Mouse (Mus musculus) liver, embryonic 11.5 days (tissue): ENCODE measurements around the gene Cdk17. TPM values are rescaled to one million over a fixed set of nuclear protein-coding genes. Genes with fewer than 3 reads are reported as not detected.
A peak's percentile ranks its signal among the peaks of the same experiment; 100 is the strongest.

Source experiments
- ATAC-seq: fragments of 200-750 bp; cut with Nextera tagmentation; replicated peaks from 2 replicates; pipeline ENCODE4 v1.8.0; 2017; ENCODE audit warnings: moderate number of reproducible peaks, mild to moderate bottlenecking, moderate TSS enrichment, moderate library complexity; ENCODE audit not compliant: low FRiP score
- DNase-seq: peaks from one replicate; pipeline ENCODE4 v3.0.0-alpha.2; 2017; ENCODE audit warnings: low spot score
- H3K27ac ChIP-seq: fragments of 300-500 bp; sonication (generic); 2 replicates; pipeline ENCODE4 v1.5.1; 2014; ENCODE audit warnings: mild to moderate bottlenecking, low read depth, low read length, control low read depth
- H3K27me3 ChIP-seq: fragments of 300-500 bp; sonication (generic); replicated peaks from 2 replicates; pipeline ENCODE4 v1.6.1; 2014; ENCODE audit warnings: low read length, mixed read lengths; ENCODE audit not compliant: control insufficient read depth, insufficient read depth
- H3K36me3 ChIP-seq: fragments of 300-500 bp; sonication (generic); 2 replicates; pipeline ENCODE4 v1.6.1; 2014; ENCODE audit warnings: mild to moderate bottlenecking, low read length, moderate library complexity, mixed read lengths; ENCODE audit not compliant: control insufficient read depth, insufficient read depth
- H3K4me1 ChIP-seq: fragments of 300-500 bp; sonication (generic); replicated peaks from 2 replicates; pipeline ENCODE4 v1.6.1; 2014; ENCODE audit warnings: low read length, mixed read lengths; ENCODE audit not compliant: control insufficient read depth, insufficient read depth
- H3K4me2 ChIP-seq: fragments of 300-500 bp; sonication (generic); 2 replicates; pipeline ENCODE4 v1.6.1; 2014; ENCODE audit warnings: mild to moderate bottlenecking, control low read depth, moderate library complexity
- H3K4me3 ChIP-seq: fragments of 300-500 bp; sonication (generic); 2 replicates; pipeline ENCODE4 v1.5.1; 2014; ENCODE audit warnings: low read depth, low read length, control low read depth
- H3K9ac ChIP-seq: fragments of 300-500 bp; sonication (generic); 2 replicates; pipeline ENCODE4 v1.6.1; 2014; ENCODE audit warnings: low read depth, low read length, control low read depth
- H3K9me3 ChIP-seq: fragments of 300-500 bp; sonication (generic); 2 replicates; pipeline ENCODE4 v1.6.1; 2016; ENCODE audit warnings: low read length, inconsistent platforms, mixed read lengths; ENCODE audit not compliant: control insufficient read depth
- WGBS: fragments of 180-500 bp; shearing (Covaris S2); extraction: QIAGEN DNeasy Blood & Tissue Kit; methylation state at CpG from one replicate; pipeline ENCODE4 v1.1.7; 2014; 5-methylcytosine and 5-hydroxymethylcytosine counted together
- polyA plus RNA-seq: library from polyadenylated mRNA; unstranded; fragments of >200 nt; fragmentation: Nextera tagmentation; extraction: Ambion mirVana; gene quantifications from 2 replicates; pipeline ENCODE4 v1.2.1, GENCODE M21; 2014

Cdk17 gene
- polyA plus RNA-seq, 1 experiment from 2014 or later, result 23.1 TPM

- H3K4me2 ChIP-seq, result peak overlapping the region; percentile 28
- H3K9ac ChIP-seq, result no peak overlapping the region; the same call in 1 of the 2 replicates
- H3K4me1 ChIP-seq, result peaks cover 47% of the 10 kb centered on the region
- H3K27ac ChIP-seq, result no peak overlapping the region
- H3K36me3 ChIP-seq, result no peaks in the 10 kb centered on the region
- ATAC-seq (no peak), DNase-seq (no peak)
- no peaks in the 10 kb centered on the region for H3K9me3 ChIP-seq
- H3K4me3 ChIP-seq, result no peak overlapping the region
- no peaks in the 10 kb centered on the region for H3K27me3 ChIP-seq
- 48% methylated on average over 4 of the region's 4 CpGs for WGBS
Observed at GRCm38 (mm10) chr10:93168067-93168466, 7.4 kb downstream of the Cdk17 start.

DNA sequence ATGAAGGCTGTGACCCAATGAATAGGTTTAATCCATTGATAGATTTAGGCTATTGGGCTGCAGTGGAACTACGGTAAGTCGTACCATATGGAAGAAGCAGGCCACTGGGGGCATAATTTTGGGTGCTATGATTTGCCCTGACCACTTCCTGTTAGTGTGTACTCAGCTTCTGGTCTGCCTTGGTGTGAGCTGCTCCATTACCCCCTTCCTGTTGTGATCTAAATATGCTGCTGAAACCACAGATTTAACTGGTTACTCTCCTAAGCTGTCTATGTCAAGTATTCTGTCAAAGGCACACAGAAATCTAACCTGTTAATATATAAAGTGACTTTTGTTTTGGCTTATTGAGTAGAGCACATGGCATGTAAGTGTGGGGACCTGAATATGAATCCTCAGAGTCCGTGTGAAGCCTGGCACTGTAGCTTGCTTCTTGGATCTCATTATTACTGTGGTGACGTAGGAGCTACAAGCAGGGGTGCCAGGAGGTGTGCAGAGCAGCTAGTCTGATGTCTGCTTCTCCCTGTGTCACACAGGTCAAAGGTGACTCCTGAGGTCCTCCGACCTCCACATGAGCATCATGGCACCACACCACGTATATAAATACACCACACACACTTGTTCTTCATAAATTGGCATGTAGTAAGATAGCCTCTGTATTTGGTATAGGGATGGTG, 10.6 kb downstream of the Cdk17 start:
- DNase-seq (no peak), ATAC-seq (no peak)
- 75% methylated on average over 6 of the region's 6 CpGs for WGBS
- Histone ChIP-seq H3K9me3 (no peaks in the 10 kb centered on the region), H3K36me3 (peaks cover 5% of the 10 kb centered on the region; the same call in 1 of the 2 replicates), H3K9ac (no peak overlapping the region), H3K27me3 (no peaks in the 10 kb centered on the region), H3K4me2 (no peak overlapping the region), H3K4me1 (peaks cover 30% of the 10 kb centered on the region), H3K4me3 (no peak overlapping the region), H3K27ac (no peak overlapping the region)

- Histone ChIP-seq H3K9ac (no peak overlapping the region), H3K4me1 (peaks cover 21% of the 10 kb centered on the region), H3K27ac (no peak overlapping the region), H3K4me3 (no peak overlapping the region), H3K4me2 (no peak overlapping the region; the same call in 1 of the 2 replicates), H3K36me3 (peaks cover 5% of the 10 kb centered on the region; the same call in 1 of the 2 replicates), H3K27me3 (no peaks in the 10 kb centered on the region), H3K9me3 (no peaks in the 10 kb centered on the region)
- ATAC-seq, result no peak
- 71% methylated on average over 5 of the region's 5 CpGs for WGBS
- DNase-seq, result no peak
Observed at GRCm38 (mm10) chr10:93177471-93177870, 16.8 kb downstream of the Cdk17 start.

- no peak overlapping the region for H3K4me3 ChIP-seq
- no peaks in the 10 kb centered on the region for H3K9me3 ChIP-seq
- no peak overlapping the region for H3K27ac ChIP-seq
- H3K36me3 ChIP-seq, result peaks cover 5% of the 10 kb centered on the region; the same call in 1 of the 2 replicates
- ATAC-seq (no peak), DNase-seq (no peak)
- peaks cover 21% of the 10 kb centered on the region for H3K4me1 ChIP-seq
- no peak overlapping the region for H3K9ac ChIP-seq
- H3K4me2 ChIP-seq, result no peak overlapping the region; the same call in 1 of the 2 replicates
- whole genome bisulfite sequencing, result 42% methylated on average over 4 of the region's 4 CpGs
- no peaks in the 10 kb centered on the region for H3K27me3 ChIP-seq
Observed at GRCm38 (mm10) chr10:93177874-93178273, 17.2 kb downstream of the Cdk17 start.

DNA sequence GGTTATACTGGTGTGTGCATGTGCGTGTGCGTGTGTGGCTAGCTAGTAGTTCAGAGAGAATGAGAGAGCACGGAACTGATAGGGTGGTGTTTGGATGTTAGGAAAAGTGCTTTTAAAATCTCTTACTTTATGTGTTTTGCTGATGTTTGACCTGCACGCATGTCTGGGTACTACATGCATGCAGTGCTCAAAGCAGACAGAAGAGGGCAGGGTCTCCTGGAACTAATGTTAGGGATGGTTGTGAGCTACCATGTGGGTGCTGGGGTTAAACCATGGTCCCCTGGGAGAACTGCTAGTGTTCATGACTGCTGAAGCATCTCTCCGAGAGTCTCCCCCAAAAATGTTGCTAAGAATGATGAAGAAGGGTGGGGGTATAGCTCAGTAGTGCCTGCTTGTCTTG, 18.0 kb downstream of the Cdk17 start:
- H3K4me1 ChIP-seq, result peaks cover 21% of the 10 kb centered on the region
- DNase-seq, result no peak
- WGBS, result 95% methylated on average over 5 of the region's 5 CpGs
- ATAC-seq, result no peak
- H3K9ac ChIP-seq, result no peak overlapping the region
- no peaks in the 10 kb centered on the region for H3K27me3 ChIP-seq
- H3K36me3 ChIP-seq, result peaks cover under 1% of the 10 kb centered on the region; the same call in 1 of the 2 replicates
- no peak overlapping the region for H3K27ac ChIP-seq
- H3K4me3 ChIP-seq, result no peak overlapping the region
- no peak overlapping the region for H3K4me2 ChIP-seq
- no peaks in the 10 kb centered on the region for H3K9me3 ChIP-seq

DNA sequence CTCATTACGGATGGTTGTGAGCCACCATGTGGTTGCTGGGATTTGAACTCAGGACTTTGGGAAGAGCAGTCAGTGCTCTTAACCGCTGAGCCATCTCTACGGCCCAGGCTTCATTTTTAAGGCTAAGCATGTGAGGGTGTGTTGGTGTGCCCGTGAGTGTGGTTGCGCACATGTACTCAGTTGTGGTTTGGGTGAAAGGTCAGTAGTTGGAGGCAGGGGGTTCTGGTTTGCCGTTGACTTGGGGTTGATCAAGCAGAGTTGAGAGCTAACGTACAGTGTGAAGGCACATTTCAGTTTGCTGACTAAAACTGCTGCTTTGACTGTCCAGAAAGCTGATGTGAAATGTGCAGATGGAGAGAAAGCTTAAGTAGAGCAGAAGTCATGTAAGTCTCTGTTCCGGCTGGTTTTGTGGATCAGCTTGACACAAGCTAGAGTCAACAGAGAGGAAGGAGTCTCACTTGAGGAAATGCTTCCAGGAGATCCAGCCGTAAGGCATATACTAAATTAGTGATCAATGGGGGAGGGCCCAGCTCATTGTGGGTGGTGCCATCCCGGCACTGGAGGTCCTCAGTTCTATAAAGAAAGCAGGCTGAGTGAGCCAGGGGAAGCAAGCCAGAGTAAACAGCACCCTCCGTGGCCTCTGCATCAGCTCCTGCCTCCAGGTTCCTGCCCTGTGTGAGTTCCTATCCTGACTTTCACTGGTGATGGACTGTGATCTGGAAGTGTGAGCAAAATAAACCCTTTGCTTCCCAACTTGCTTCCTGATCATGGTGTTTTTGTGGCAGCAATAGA, 19.2 kb downstream of the Cdk17 start:
- Histone ChIP-seq H3K4me1 (peaks cover 21% of the 10 kb centered on the region), H3K36me3 (no peaks in the 10 kb centered on the region), H3K4me2 (no peak overlapping the region), H3K9ac (no peak overlapping the region), H3K27ac (no peak overlapping the region), H3K9me3 (no peaks in the 10 kb centered on the region), H3K4me3 (no peak overlapping the region), H3K27me3 (no peaks in the 10 kb centered on the region)
- no peak for ATAC-seq
- no peak for DNase-seq
- 76% methylated on average over 11 of the region's 11 CpGs for WGBS

DNA sequence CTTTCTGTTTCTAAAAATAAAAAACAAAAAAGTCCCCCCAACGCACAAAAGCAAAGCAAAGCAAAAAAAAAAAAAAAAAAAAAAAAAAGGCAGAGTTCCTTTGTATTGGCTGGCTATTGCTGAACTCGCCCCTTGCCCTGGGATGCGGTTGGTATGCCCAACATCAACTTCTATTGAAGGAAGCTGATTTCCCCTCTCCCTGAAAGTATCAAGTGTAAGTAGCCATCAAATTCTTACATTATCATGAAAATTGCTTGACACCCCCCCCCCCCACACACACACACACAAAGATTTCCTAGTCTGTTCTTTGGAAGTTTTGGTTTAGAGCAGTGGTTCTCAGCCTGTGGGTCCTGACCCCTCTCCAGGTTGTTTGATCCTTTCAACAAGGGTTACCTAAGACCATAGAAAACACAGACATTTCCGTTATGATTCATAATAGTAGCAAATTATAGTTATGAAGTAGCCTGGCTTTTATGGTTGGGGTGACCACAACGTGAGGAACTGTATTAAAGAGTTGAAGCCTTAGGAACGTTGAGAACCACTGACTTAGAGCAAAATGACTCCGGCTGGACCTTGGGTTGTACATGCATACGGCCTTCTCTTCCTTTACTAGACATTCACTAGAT, 23.8 kb downstream of the Cdk17 start:
- ATAC-seq (no peak), DNase-seq (no peak)
- H3K27me3 ChIP-seq, result no peaks in the 10 kb centered on the region
- peaks cover 12% of the 10 kb centered on the region for H3K4me1 ChIP-seq
- 84% methylated on average over 8 of the region's 8 CpGs for WGBS
- H3K9ac ChIP-seq, result no peak overlapping the region
- no peak overlapping the region for H3K4me2 ChIP-seq
- no peaks in the 10 kb centered on the region for H3K36me3 ChIP-seq
- H3K27ac ChIP-seq, result no peak overlapping the region
- H3K9me3 ChIP-seq, result no peaks in the 10 kb centered on the region
- no peak overlapping the region for H3K4me3 ChIP-seq

DNA sequence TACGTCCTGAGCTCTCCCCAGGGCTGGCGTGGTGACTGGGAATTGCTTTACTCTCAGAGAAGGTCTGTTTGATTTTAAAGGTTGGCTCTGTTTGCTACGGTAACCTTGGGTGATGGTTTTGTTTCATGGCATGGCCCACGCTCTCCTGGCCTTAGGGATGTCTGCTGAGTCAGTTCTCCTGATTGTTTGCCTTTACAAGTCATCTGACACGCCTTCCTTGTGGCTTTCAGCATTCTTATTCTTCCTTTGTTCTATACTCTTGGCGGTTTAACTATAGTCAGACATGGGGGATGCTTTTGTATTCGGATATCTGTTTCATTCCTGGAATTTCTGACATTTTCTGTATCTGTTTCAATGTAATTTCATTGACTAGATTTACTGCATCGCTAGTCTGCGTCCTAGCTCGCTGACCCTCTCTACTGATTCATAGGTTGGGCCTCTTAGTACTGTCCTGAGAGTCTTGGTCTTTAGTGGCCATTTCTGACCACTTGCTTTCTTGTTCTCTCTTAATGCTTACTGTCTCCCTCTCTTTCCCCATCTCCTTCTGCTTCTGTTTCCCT, 27.8 kb downstream of the Cdk17 start:
- no peak overlapping the region for H3K27ac ChIP-seq

More for the DNA sequence above, 27.8 kb downstream of the Cdk17 start:
- Histone ChIP-seq H3K9ac (no peak overlapping the region), H3K9me3 (no peaks in the 10 kb centered on the region), H3K4me1 (peaks cover 35% of the 10 kb centered on the region), H3K4me3 (no peak overlapping the region), H3K36me3 (no peaks in the 10 kb centered on the region), H3K27me3 (no peaks in the 10 kb centered on the region), H3K4me2 (no peak overlapping the region)
- no peak for ATAC-seq
- WGBS, result 65% methylated on average over 10 of the region's 10 CpGs
- DNase-seq, result no peak
